Mouse (Mus musculus): ENCODE data around the gene Sema4g. TPM values are rescaled to one million over a fixed set of nuclear protein-coding genes. Genes with fewer than 3 reads are reported as not detected.

Sema4g gene
- polyA plus RNA-seq, 1 experiment from 2014 or later = 13.7 TPM

GRCm38 (mm10) chr19:45016341-45017215 lies 27.7 kb downstream of the Sema4g start:
- H3K9ac ChIP-seq = peak overlapping the region; percentile 84
- under 1% methylated on average over 17 of the region's 18 CpGs for WGBS
- peaks cover 8% of the 10 kb centered on the region; the same call in 1 of the 2 replicates for H3K36me3 ChIP-seq
- peaks cover 43% of the 10 kb centered on the region for H3K4me1 ChIP-seq (replicated peaks)
- H3K27me3 ChIP-seq (replicated peaks) = no peaks in the 10 kb centered on the region
- H3K4me3 ChIP-seq (replicated peaks) = peak overlapping the region; percentile 63
- H3K27ac ChIP-seq = peak overlapping the region; percentile 99
- peak; percentile 18 for ATAC-seq
- no peaks in the 10 kb centered on the region for H3K9me3 ChIP-seq
- H3K4me2 ChIP-seq (replicated peaks) = peak overlapping the region; percentile 83

DNA sequence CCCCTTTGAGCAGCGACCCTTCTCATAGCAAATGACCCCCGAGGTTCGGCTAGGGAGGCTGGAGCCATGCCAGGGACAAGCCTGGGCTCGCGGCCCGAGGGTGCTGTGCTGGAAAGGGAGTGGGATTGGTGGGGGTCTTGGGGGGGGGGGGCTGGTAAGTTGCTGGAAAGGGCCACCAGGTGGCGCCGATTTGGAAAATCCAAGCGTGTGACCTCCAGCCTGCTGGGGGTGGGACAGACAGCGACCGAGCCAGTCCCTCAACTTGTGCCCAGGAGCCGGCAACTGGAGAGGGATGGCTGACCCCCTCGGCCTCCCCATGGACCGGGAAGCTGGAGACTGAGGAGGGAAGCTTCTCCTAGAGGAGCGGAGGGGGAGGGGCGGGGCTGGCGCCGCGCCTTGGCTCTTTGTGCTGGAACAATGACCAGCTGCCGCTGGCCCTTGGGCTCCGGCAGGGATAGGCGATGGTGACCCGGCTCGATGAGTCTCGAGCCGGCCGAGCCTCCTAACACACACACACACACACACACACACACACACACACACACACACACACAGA lies 28.4 kb downstream of the Sema4g start:
- peaks cover 47% of the 10 kb centered on the region for H3K4me1 ChIP-seq (replicated peaks)
- H3K9ac ChIP-seq = peak overlapping the region; percentile 84
- H3K36me3 ChIP-seq = peaks cover 6% of the 10 kb centered on the region; the same call in 1 of the 2 replicates
- peak overlapping the region; percentile 83 for H3K4me2 ChIP-seq (replicated peaks)
- H3K4me3 ChIP-seq (replicated peaks) = peak overlapping the region; percentile 63
- no peaks in the 10 kb centered on the region for H3K9me3 ChIP-seq
- H3K27ac ChIP-seq = peak overlapping the region; percentile 99
- WGBS = 2% methylated on average over 24 of the region's 27 CpGs
- ATAC-seq = peak; percentile 44
- H3K27me3 ChIP-seq (replicated peaks) = no peaks in the 10 kb centered on the region

DNA sequence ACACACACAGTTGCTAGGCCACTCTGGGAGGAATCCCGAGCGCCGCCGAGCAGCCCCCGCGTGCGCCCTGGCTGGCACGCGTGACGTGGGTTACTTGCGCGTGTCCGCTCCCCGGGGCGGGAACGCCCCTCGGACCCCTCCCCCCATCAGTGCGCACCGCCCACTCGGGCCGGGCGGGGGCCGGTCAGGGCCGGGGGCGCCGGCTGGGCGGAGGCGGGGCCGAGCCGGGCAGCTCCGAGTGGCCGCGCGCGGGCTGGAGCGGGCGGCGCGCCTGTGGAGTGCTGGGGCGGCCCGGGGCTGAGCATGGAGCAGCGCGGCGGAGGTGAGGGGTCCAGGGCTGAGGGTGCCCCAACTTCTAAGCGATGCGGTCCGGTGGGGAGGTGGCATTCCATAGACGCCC lies 29.0 kb downstream of the Sema4g start:
- Histone ChIP-seq H3K27me3 (replicated peaks) (no peaks in the 10 kb centered on the region), H3K4me1 (replicated peaks) (peaks cover 45% of the 10 kb centered on the region), H3K4me3 (replicated peaks) (peak overlapping the region; percentile 63), H3K4me2 (replicated peaks) (peak overlapping the region; percentile 83), H3K9me3 (no peaks in the 10 kb centered on the region), H3K9ac (peak overlapping the region; percentile 84), H3K27ac (peak overlapping the region; percentile 99), H3K36me3 (peaks cover 6% of the 10 kb centered on the region; the same call in 1 of the 2 replicates)
- WGBS = under 1% methylated on average over 46 of the region's 48 CpGs
- ATAC-seq = peak; percentile 62

- Histone ChIP-seq H3K27me3 (replicated peaks) (no peaks in the 10 kb centered on the region), H3K4me3 (replicated peaks) (peak overlapping the region; percentile 63), H3K4me1 (replicated peaks) (peaks cover 44% of the 10 kb centered on the region), H3K9me3 (no peaks in the 10 kb centered on the region), H3K4me2 (replicated peaks) (peak overlapping the region; percentile 83), H3K9ac (peak overlapping the region; percentile 84), H3K27ac (peak overlapping the region; percentile 99), H3K36me3 (peaks cover 7% of the 10 kb centered on the region; the same call in 1 of the 2 replicates)
- 0% methylated on average over 13 of the region's 13 CpGs for WGBS
- ATAC-seq = 0 out of 2 replicates have a peak, but pooled peaks have one; percentile 0
These were observed 29.5 kb downstream of the Sema4g start for GRCm38 (mm10) chr19:45018351-45018831.

- Histone ChIP-seq H3K4me1 (replicated peaks) (peaks cover 35% of the 10 kb centered on the region), H3K27ac (no peak overlapping the region), H3K4me2 (replicated peaks) (peak overlapping the region; percentile 47), H3K4me3 (replicated peaks) (0 out of 2 replicates have a peak overlapping the region, but pooled peaks have one; percentile 4), H3K9me3 (no peaks in the 10 kb centered on the region), H3K36me3 (peaks cover 20% of the 10 kb centered on the region), H3K9ac (no peak overlapping the region), H3K27me3 (replicated peaks) (no peaks in the 10 kb centered on the region)
- no peak for ATAC-seq
- WGBS = 46% methylated on average over 6 of the region's 6 CpGs
These were observed 31.4 kb downstream of the Sema4g start for GRCm38 (mm10) chr19:45020348-45020747.

DNA sequence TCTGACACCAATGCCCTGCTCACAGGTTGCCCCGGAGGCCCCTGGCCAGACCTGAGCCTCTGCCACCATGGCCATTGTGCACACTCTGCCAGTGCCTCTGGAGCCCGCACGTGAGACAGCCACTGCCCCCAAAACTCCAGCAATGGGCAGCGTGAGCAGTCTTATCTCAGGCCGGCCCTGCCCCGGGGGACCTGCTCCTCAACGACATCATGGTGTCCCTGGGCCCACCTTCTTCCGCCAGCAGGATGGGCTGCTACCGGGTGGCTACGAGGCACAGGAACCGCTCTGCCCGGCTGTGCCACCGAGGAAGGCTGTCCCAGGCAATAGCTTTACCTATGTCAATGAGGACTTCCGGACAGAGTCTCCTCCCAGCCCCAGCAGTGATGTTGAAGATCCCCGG lies 32.5 kb downstream of the Sema4g start:
- H3K4me2 ChIP-seq (replicated peaks) = 0 out of 2 replicates have a peak overlapping the region, but pooled peaks have one; percentile 13
- ATAC-seq = no peak
- peak overlapping the region; percentile 23 for H3K9ac ChIP-seq
- WGBS = 84% methylated on average over 15 of the region's 15 CpGs
- H3K9me3 ChIP-seq = no peaks in the 10 kb centered on the region
- peaks cover 36% of the 10 kb centered on the region for H3K4me1 ChIP-seq (replicated peaks)
- no peak overlapping the region for H3K4me3 ChIP-seq (replicated peaks)
- peaks cover 29% of the 10 kb centered on the region for H3K36me3 ChIP-seq
- no peaks in the 10 kb centered on the region for H3K27me3 ChIP-seq (replicated peaks)
- no peak overlapping the region for H3K27ac ChIP-seq

GRCm38 (mm10) chr19:45023993-45024392 lies 35.1 kb downstream of the Sema4g start:
- no peak overlapping the region for H3K4me2 ChIP-seq (replicated peaks)
- peaks cover 33% of the 10 kb centered on the region for H3K36me3 ChIP-seq
- H3K27ac ChIP-seq = no peak overlapping the region
- H3K27me3 ChIP-seq (replicated peaks) = no peaks in the 10 kb centered on the region
- no peaks in the 10 kb centered on the region for H3K9me3 ChIP-seq
- peaks cover 45% of the 10 kb centered on the region for H3K4me1 ChIP-seq (replicated peaks)
- WGBS = 78% methylated on average over 11 of the region's 11 CpGs
- no peak for ATAC-seq
- no peak overlapping the region for H3K9ac ChIP-seq
- H3K4me3 ChIP-seq (replicated peaks) = no peak overlapping the region

DNA sequence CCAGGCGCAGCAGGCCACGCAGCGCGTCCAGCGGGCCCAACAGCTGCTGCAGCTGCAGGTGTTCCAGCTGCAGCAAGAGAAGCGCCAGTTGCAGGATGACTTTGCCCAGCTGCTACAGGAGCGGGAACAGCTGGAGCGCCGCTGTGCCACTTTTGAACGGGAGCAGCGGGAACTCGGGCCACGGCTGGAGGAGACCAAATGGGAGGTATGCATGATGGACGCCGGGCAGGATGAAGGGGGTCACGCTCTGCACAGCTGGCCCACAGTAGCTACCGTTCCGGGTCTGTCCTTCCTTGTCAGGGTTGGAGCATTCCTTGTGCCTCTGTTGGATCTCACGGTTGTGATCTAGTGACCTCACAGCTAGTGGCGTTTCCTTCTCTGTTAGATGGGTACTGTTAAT lies 35.9 kb downstream of the Sema4g start:
- Histone ChIP-seq H3K9me3 (no peaks in the 10 kb centered on the region), H3K4me3 (replicated peaks) (no peak overlapping the region), H3K27me3 (replicated peaks) (no peaks in the 10 kb centered on the region), H3K36me3 (peaks cover 33% of the 10 kb centered on the region), H3K27ac (no peak overlapping the region), H3K4me2 (replicated peaks) (no peak overlapping the region), H3K4me1 (replicated peaks) (peaks cover 38% of the 10 kb centered on the region), H3K9ac (no peak overlapping the region)
- 84% methylated on average over 20 of the region's 20 CpGs for WGBS
- ATAC-seq = no peak

GRCm38 (mm10) chr19:45025937-45026568 lies 37.2 kb downstream of the Sema4g start:
- H3K9ac ChIP-seq = no peak overlapping the region
- H3K4me1 ChIP-seq (replicated peaks) = peaks cover 34% of the 10 kb centered on the region
- no peak overlapping the region for H3K4me3 ChIP-seq (replicated peaks)
- ATAC-seq = no peak
- peaks cover 33% of the 10 kb centered on the region for H3K36me3 ChIP-seq
- no peaks in the 10 kb centered on the region for H3K27me3 ChIP-seq (replicated peaks)
- no peaks in the 10 kb centered on the region for H3K9me3 ChIP-seq
- H3K27ac ChIP-seq = no peak overlapping the region
- 93% methylated on average over 37 of the region's 37 CpGs for WGBS
- H3K4me2 ChIP-seq (replicated peaks) = no peak overlapping the region

DNA sequence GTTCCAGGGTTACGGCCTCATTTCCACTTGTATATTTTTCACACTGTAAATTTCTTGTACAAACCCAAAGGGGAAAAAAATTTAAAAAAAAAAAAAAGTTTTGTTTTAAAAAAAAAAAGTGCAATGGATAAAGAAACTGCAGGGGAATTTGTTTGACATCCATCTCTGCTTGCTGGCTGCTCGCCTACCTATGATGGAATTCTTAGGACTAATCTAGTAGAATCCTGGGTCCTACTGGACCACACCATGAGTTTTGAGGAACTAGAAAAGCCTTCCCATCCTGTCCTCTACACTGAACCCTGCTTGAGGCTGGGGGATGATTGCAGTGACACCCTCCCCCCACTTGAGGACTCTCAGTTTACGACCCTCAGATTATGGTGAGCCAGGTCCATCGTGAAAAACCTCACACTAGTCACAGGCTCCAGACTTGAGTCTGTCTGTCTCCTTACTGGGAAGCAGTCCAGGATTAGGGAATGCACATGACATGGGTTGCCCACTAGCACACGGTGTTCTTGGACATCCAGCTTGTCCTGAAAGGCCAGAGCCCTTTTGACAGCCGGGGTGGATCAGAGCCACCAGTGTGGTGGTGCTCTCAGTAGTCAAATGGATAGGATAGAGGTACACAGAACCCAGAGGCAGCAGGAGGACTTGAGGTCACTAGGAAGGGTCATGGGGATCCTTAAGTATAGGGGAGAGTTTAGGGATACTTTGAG lies 38.2 kb downstream of the Sema4g start:
- Histone ChIP-seq H3K9ac (no peak overlapping the region), H3K27ac (no peak overlapping the region), H3K36me3 (peaks cover 30% of the 10 kb centered on the region), H3K9me3 (no peaks in the 10 kb centered on the region), H3K27me3 (replicated peaks) (no peaks in the 10 kb centered on the region), H3K4me3 (replicated peaks) (no peak overlapping the region), H3K4me2 (replicated peaks) (no peak overlapping the region), H3K4me1 (replicated peaks) (peaks cover 35% of the 10 kb centered on the region)
- 72% methylated on average over 6 of the region's 6 CpGs for WGBS
- no peak for ATAC-seq

GRCm38 (mm10) chr19:45027848-45028247 lies 38.9 kb downstream of the Sema4g start:
- H3K27me3 ChIP-seq (replicated peaks) = no peaks in the 10 kb centered on the region
- no peak overlapping the region for H3K4me2 ChIP-seq (replicated peaks)
- WGBS = 88% methylated on average over 6 of the region's 6 CpGs
- no peaks in the 10 kb centered on the region for H3K9me3 ChIP-seq
- H3K27ac ChIP-seq = no peak overlapping the region
- no peak overlapping the region for H3K4me3 ChIP-seq (replicated peaks)
- ATAC-seq = no peak
- H3K36me3 ChIP-seq = peaks cover 27% of the 10 kb centered on the region
- H3K4me1 ChIP-seq (replicated peaks) = peaks cover 41% of the 10 kb centered on the region
- H3K9ac ChIP-seq = no peak overlapping the region
